8 mouse cellular contexts compared by ENCODE assay signal in the genomic region with DNA sequence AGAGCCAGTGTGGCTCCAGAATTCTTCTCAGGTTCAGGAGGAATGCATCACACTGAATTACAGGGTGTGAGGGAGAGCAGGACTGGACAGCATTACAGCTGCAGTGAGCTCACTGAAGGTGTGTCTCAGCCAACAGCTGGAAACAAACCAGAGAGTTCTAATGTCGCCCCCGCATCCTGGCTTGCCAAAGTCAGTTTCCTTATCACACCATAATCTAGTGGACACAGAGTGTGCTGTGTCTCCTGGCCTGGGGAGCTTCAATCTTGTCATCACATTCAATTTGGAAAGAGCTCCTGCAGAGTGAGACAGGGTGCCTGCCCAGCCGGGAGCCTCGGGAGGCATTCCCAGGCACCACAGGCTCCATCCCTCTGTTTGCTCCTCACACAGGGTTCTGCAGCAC.
A peak's percentile ranks its signal among the peaks of the same experiment; 100 is the strongest.
DNase-seq lines count a peak whose midpoint lies in the region; ATAC-seq lines count a peak whose summit lies in the region.
"Had no signal": no experiment of that assay in that cellular context is flagged by ENCODE, and none has a peak within 500 bp of the region (broad histone marks: within the 10 kb centered on the region; RNA-seq: fewer than 3 reads in every experiment).

No protein-coding gene starts in this region.

- no peaks in the 10 kb centered on the region for H3K9me3 ChIP-seq in hindbrain, embryonic 16.5 days (ENCODE audit: control insufficient read depth, low read length)

- ATAC-seq in erythroblast, adult 5-6 weeks (replicated peaks; ENCODE audit: low FRiP score, poor library complexity, severe bottlenecking): no peak
- no peak for ATAC-seq in hindbrain, embryonic 16.5 days

- no peak overlapping the region for H3K9ac ChIP-seq in hindbrain, embryonic 16.5 days (ENCODE audit: low read depth, low read length)

- H3K27ac ChIP-seq in hindbrain, embryonic 16.5 days (ENCODE audit: low read depth, low read length): no peak overlapping the region
- H3K27ac ChIP-seq: layer of hippocampus, adult 2 months had no signal

- H3K36me3 ChIP-seq in hindbrain, embryonic 16.5 days (ENCODE audit: control insufficient read depth, insufficient read depth, low read length): no peaks in the 10 kb centered on the region

- intact Hi-C loops in left cerebral cortex, postnatal 4 days (cut with DNase I): no loop called here

- no peaks in the 10 kb centered on the region for H3K27me3 ChIP-seq in hindbrain, embryonic 16.5 days (replicated peaks; ENCODE audit: control insufficient read depth, insufficient read depth, low read length)

- H3K4me2 ChIP-seq in hindbrain, embryonic 16.5 days (ENCODE audit: low read length): no peak overlapping the region

- no peaks in the 10 kb centered on the region for H3K4me1 ChIP-seq in hindbrain, embryonic 16.5 days (ENCODE audit: control insufficient read depth, insufficient read depth, low read depth, low read length)

- WGBS in hindbrain, embryonic 16.5 days: 52% methylated on average over 4 of the region's 4 CpGs

- DNase-seq in urinary bladder, adult 18-20 months (ENCODE audit: low spot score in 2 of 2): peak; percentile 2 to 31
- no peak for DNase-seq in urinary bladder, postnatal 10 days (ENCODE audit: low spot score)
- DNase-seq in gonadal fat pad, adult 2 months (ENCODE audit: low read depth): peak; percentile 85
- DNase-seq in heart, postnatal 4 days: peak; percentile 57
- DNase-seq in left cerebral cortex, postnatal 4 days: no peak

- no peak overlapping the region for H3K4me3 ChIP-seq in hindbrain, embryonic 16.5 days (ENCODE audit: low read length)
- H3K4me3 ChIP-seq: layer of hippocampus, adult 2 months had no signal

Comparison
In these comparisons a context has a peak if more than half of its experiments do, and no peak if none do; other contexts are left out.
1. DNase-seq: peak in urinary bladder, adult 18-20 months (2 of 2), gonadal fat pad, adult 2 months (single experiment) and heart, postnatal 4 days (single experiment); none in urinary bladder, postnatal 10 days (single experiment) and left cerebral cortex, postnatal 4 days (single experiment).